Mouse (Mus musculus) hindlimb bud, embryonic 11.5 days (tissue): ENCODE results near the gene Tppp2.
"Not testable (repeated sequence)": the region's sequence is repeated elsewhere in the genome, so short reads cannot be mapped to it uniquely, and the experiment has no call there.

Source experiments
- DNase-seq: peaks from one replicate; pipeline ENCODE4 v3.0.0-alpha.2; 2012; ENCODE audit warnings: low read depth, low spot score; ENCODE audit errors: extremely low spot score

The Tppp2 gene

GRCm38 (mm10) chr14:51911301-51911700 is 6.9 kb upstream of the Tppp2 start:
- no peak for DNase-seq

GRCm38 (mm10) chr14:51912391-51913061 is 5.7 kb upstream of the Tppp2 start:
- no peak for DNase-seq

GRCm38 (mm10) chr14:51913062-51913959 is 4.9 kb upstream of the Tppp2 start:
- DNase-seq = no peak

GRCm38 (mm10) chr14:51913960-51914762 is 4.1 kb upstream of the Tppp2 start, which contains the start of gene Ndrg2:
TSS of gene Ndrg2 (minus strand) at chr14:51914158.
- no peak for DNase-seq

- no peak for DNase-seq
These were observed 3.2 kb upstream of the Tppp2 start for GRCm38 (mm10) chr14:51915030-51915429.

- DNase-seq = no peak
These were observed 1.7 kb upstream of the Tppp2 start for GRCm38 (mm10) chr14:51916539-51916938.

- DNase-seq = no peak
These were observed 741 bp downstream of the Tppp2 start for GRCm38 (mm10) chr14:51918966-51919365.

- no peak for DNase-seq
These were observed 3.7 kb downstream of the Tppp2 start for GRCm38 (mm10) chr14:51921759-51922570.

- no peak for DNase-seq
These were observed 4.3 kb downstream of the Tppp2 start, which contains the start of gene Rnase13 for GRCm38 (mm10) chr14:51922571-51922865. TSS of gene Rnase13 (minus strand) at chr14:51922773.

- DNase-seq = no peak
These were observed 4.7 kb downstream of the Tppp2 start for GRCm38 (mm10) chr14:51922910-51923309.

- DNase-seq = no peak
These were observed 5.3 kb downstream of the Tppp2 start for GRCm38 (mm10) chr14:51923492-51923891.

- not testable (repeated sequence) for DNase-seq
These were observed 8.7 kb downstream of the Tppp2 start for GRCm38 (mm10) chr14:51926930-51927329.

- no peak for DNase-seq
These were observed 11.2 kb downstream of the Tppp2 start for GRCm38 (mm10) chr14:51929309-51929943.

GRCm38 (mm10) chr14:51929968-51930367 is 11.7 kb downstream of the Tppp2 start:
- DNase-seq = no peak

- no peak for DNase-seq
These were observed 12.6 kb downstream of the Tppp2 start for GRCm38 (mm10) chr14:51930824-51931223.

GRCm38 (mm10) chr14:51932092-51933020 is 14.1 kb downstream of the Tppp2 start:
- DNase-seq = no peak

GRCm38 (mm10) chr14:51939005-51939404 is 20.8 kb downstream of the Tppp2 start:
- DNase-seq = no peak

- DNase-seq = peak; percentile 8
These were observed 22.8 kb downstream of the Tppp2 start for GRCm38 (mm10) chr14:51940944-51941560.

GRCm38 (mm10) chr14:51941577-51941976 is 23.4 kb downstream of the Tppp2 start:
- no peak for DNase-seq
